ENCODE assay signal across 23 mouse cellular contexts in the genomic region with DNA sequence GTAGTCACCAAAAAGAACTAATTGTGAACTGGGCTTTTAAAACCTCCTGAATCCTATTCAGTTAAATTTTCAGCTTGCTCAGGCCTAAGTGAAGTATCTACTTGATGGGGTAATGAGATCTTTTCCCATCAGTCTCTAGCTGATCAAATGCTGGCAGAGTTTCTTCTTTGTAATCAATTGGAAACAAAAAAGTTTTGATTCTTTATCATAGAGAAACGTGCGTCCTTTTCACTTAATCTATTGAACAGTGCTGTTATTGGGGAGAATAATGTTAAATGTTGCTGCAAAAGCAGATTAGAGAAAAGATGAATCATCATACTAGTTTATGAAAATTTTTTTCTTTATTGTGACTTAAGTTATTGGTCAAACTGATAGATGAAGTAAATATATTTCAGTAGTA.
DNase-seq lines count a peak whose midpoint lies in the region; ATAC-seq lines count a peak whose summit lies in the region.
"Had no signal": no experiment of that assay in that cellular context is flagged by ENCODE, and none has a peak within 500 bp of the region (broad histone marks: within the 10 kb centered on the region; RNA-seq: fewer than 3 reads in every experiment).

No protein-coding gene starts in this region.

- no peak overlapping the region for H3K4me3 ChIP-seq in liver, embryonic 13.5 days (replicated peaks)
- no peak overlapping the region for H3K4me3 ChIP-seq in liver, embryonic 15.5 days (replicated peaks)
- H3K4me3 ChIP-seq in neural tube, embryonic 15.5 days (replicated peaks) = no peak overlapping the region
- H3K4me3 ChIP-seq: forebrain, embryonic 10.5 days; forebrain, embryonic 13.5 days; gastrocnemius, adult 2 months; hindbrain, embryonic 10.5 days; hindbrain, embryonic 13.5 days had no signal

- H3K9me3 ChIP-seq in liver, embryonic 13.5 days (replicated peaks) = no peaks in the 10 kb centered on the region
- no peaks in the 10 kb centered on the region for H3K9me3 ChIP-seq in liver, embryonic 15.5 days (replicated peaks)
- no peaks in the 10 kb centered on the region for H3K9me3 ChIP-seq in neural tube, embryonic 15.5 days (replicated peaks)
- H3K9me3 ChIP-seq: forebrain, embryonic 10.5 days; forebrain, embryonic 13.5 days; hindbrain, embryonic 10.5 days; hindbrain, embryonic 13.5 days had no signal

- H3K4me2 ChIP-seq in liver, embryonic 13.5 days = no peak overlapping the region
- no peak overlapping the region for H3K4me2 ChIP-seq in liver, embryonic 15.5 days
- H3K4me2 ChIP-seq in neural tube, embryonic 15.5 days = no peak overlapping the region
- H3K4me2 ChIP-seq: forebrain, embryonic 13.5 days; heart, embryonic 11.5 days; hindbrain, embryonic 13.5 days had no signal

- H3K9ac ChIP-seq in liver, embryonic 13.5 days = no peak overlapping the region
- no peak overlapping the region for H3K9ac ChIP-seq in liver, embryonic 15.5 days
- no peak overlapping the region for H3K9ac ChIP-seq in neural tube, embryonic 15.5 days (replicated peaks)
- H3K9ac ChIP-seq: forebrain, embryonic 13.5 days; hindbrain, embryonic 13.5 days had no signal

- no peaks in the 10 kb centered on the region for H3K27me3 ChIP-seq in liver, embryonic 13.5 days
- no peaks in the 10 kb centered on the region for H3K27me3 ChIP-seq in liver, embryonic 15.5 days
- H3K27me3 ChIP-seq in neural tube, embryonic 15.5 days (replicated peaks) = no peaks in the 10 kb centered on the region
- H3K27me3 ChIP-seq: forebrain, embryonic 13.5 days; hindbrain, embryonic 13.5 days had no signal

- DNase-seq in liver, embryonic 13.5 days = no peak
- no peak for DNase-seq in cerebellum, adult 9-11 months
- DNase-seq in embryo, embryonic 11 days = no peak
- DNase-seq: adrenal gland, adult 2 months; adrenal gland, postnatal 14 days; cerebellum, adult 11 months; cerebellum, adult 2 months; cerebellum, postnatal 10 days; cerebellum, postnatal 36 days; gastrocnemius, adult 2 months; gastrocnemius, postnatal 14 days; heart, postnatal 36 days had no signal

- peaks cover 2% of the 10 kb centered on the region; the same call in 1 of the 2 replicates for H3K36me3 ChIP-seq in liver, embryonic 13.5 days
- 0 out of 2 replicates have a peak, but pooled peaks cover 4% of the 10 kb centered on the region for H3K36me3 ChIP-seq in liver, embryonic 15.5 days (replicated peaks)
- no peaks in the 10 kb centered on the region for H3K36me3 ChIP-seq in neural tube, embryonic 15.5 days
- H3K36me3 ChIP-seq: hindbrain, embryonic 10.5 days; hindbrain, embryonic 13.5 days had no signal

- peak; percentile 53 for ATAC-seq in liver, embryonic 13.5 days (ENCODE audit: low read depth)
- peak; percentile 49; the same call in 1 of the 2 replicates for ATAC-seq in liver, embryonic 15.5 days (ENCODE audit: insufficient read depth)
- 0 out of 2 replicates have a peak, but pooled peaks have one; percentile 5 for ATAC-seq in megakaryocyte progenitor cell, adult 5-6 weeks (replicated peaks; ENCODE audit: poor library complexity)
- no peak for ATAC-seq in neural tube, embryonic 15.5 days (ENCODE audit: low FRiP score)
- ATAC-seq: CD4-positive, CD25-positive, alpha-beta regulatory T cell, adult 4 months; forebrain, embryonic 13.5 days; forebrain, embryonic 16.5 days; hindbrain, embryonic 16.5 days had no signal

- WGBS in liver, embryonic 13.5 days (ENCODE audit: insufficient replicate concordance) = 21% methylated on average over 2 of the region's 2 CpGs
- WGBS in liver, embryonic 15.5 days (ENCODE audit: insufficient replicate concordance) = 20% methylated on average over 2 of the region's 2 CpGs
- 90% methylated on average over 2 of the region's 2 CpGs for WGBS in neural tube, embryonic 15.5 days

- H3K27ac ChIP-seq in liver, embryonic 13.5 days = peak overlapping the region; percentile 47; the same call in 1 of the 2 replicates
- H3K27ac ChIP-seq in liver, embryonic 15.5 days (replicated peaks) = no peak overlapping the region
- H3K27ac ChIP-seq in neural tube, embryonic 15.5 days (replicated peaks) = no peak overlapping the region
- H3K27ac ChIP-seq: forebrain, embryonic 10.5 days; forebrain, embryonic 13.5 days; gastrocnemius, adult 2 months; hindbrain, embryonic 10.5 days; hindbrain, embryonic 13.5 days had no signal

- peaks cover 46% of the 10 kb centered on the region for H3K4me1 ChIP-seq in liver, embryonic 13.5 days (replicated peaks)
- peaks cover 40% of the 10 kb centered on the region for H3K4me1 ChIP-seq in liver, embryonic 15.5 days (replicated peaks)
- H3K4me1 ChIP-seq in neural tube, embryonic 15.5 days = no peaks in the 10 kb centered on the region
- H3K4me1 ChIP-seq: forebrain, embryonic 10.5 days; forebrain, embryonic 13.5 days; hindbrain, embryonic 10.5 days; hindbrain, embryonic 13.5 days had no signal
